Comparison of ENCODE assay signal across 19 mouse cellular contexts in the genomic region with DNA sequence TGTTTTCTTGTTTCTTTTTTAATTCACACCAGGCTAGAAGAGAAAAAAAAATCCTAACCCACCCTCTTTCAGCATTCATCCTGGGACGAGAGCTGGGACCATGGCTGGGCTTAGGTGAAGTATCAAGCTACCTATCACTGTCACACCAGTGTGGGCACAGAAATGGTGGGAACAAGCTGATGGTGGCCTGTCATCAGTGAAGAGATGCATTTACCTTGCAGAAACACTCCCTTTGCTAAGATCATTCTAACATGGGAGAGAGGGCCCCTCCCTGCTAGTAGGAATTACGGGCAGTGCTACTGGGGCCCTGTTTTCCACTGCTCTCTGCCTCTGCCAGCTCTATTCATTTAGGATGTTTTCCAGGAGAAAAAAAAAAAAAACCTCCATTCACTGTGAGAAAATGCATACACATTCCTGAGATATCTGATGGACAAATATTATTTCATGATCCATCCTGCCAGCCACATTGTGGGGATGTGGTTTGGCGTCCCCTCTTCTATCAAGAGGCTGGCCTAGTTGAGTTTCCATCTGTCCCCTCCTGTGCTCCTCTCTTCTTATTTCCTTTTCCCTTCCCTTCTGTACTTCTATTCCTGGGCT.
A peak's percentile ranks its signal among the peaks of the same experiment; 100 is the strongest.
DNase-seq lines count a peak whose midpoint lies in the region; ATAC-seq lines count a peak whose summit lies in the region.
"Had no signal": no experiment of that assay in that cellular context is flagged by ENCODE, and none has a peak within 500 bp of the region (broad histone marks: within the 10 kb centered on the region; RNA-seq: fewer than 3 reads in every experiment).

No protein-coding gene starts in this region.

- ATAC-seq in heart, embryonic 12.5 days (ENCODE audit: insufficient number of reproducible peaks, low FRiP score), result no peak
- ATAC-seq in hindbrain, embryonic 12.5 days (ENCODE audit: low FRiP score), result no peak
- ATAC-seq: forebrain, embryonic 16.5 days; intestine, embryonic 16.5 days had no signal

- no peak overlapping the region for H3K4me2 ChIP-seq in heart, embryonic 12.5 days
- H3K4me2 ChIP-seq in hindbrain, embryonic 12.5 days (replicated peaks), result no peak overlapping the region
- H3K4me2 ChIP-seq: embryonic facial prominence, embryonic 15.5 days; heart, embryonic 11.5 days; hindbrain, embryonic 15.5 days had no signal

- no peaks in the 10 kb centered on the region for H3K9me3 ChIP-seq in heart, embryonic 12.5 days (replicated peaks)
- H3K9me3 ChIP-seq in hindbrain, embryonic 12.5 days (replicated peaks), result no peaks in the 10 kb centered on the region
- H3K9me3 ChIP-seq: embryonic facial prominence, embryonic 15.5 days; hindbrain, embryonic 10.5 days; hindbrain, embryonic 15.5 days had no signal

- no peak overlapping the region for H3K27ac ChIP-seq in heart, embryonic 12.5 days (ENCODE audit: poor library complexity, severe bottlenecking)
- H3K27ac ChIP-seq in hindbrain, embryonic 12.5 days, result no peak overlapping the region
- H3K27ac ChIP-seq: embryonic facial prominence, embryonic 15.5 days; heart, adult 2 months; hindbrain, embryonic 10.5 days; hindbrain, embryonic 15.5 days had no signal

- peak; percentile 73 for DNase-seq in heart, adult 11 months
- DNase-seq in 3134 (ENCODE audit: extremely low read depth, insufficient read length, low spot score) (peak; percentile 27), 3T3-L1 (ENCODE audit: low read depth, low spot score) (peak; percentile 78)
- DNase-seq in brain, adult 2 months (ENCODE audit: low read depth, low spot score), result peak; percentile 40
- no peak for DNase-seq in gastrocnemius, postnatal 36 days
- no peak for DNase-seq in urinary bladder, adult 18-20 months (ENCODE audit: low spot score in 2 of 2)
- DNase-seq: adrenal gland, adult 8-10 months; cerebellum, adult 11-12 months; cerebellum, adult 9-10 months; cerebellum, postnatal 36 days; heart, adult 2 months had no signal

- no peaks in the 10 kb centered on the region for H3K27me3 ChIP-seq in heart, embryonic 12.5 days (replicated peaks)
- no peaks in the 10 kb centered on the region for H3K27me3 ChIP-seq in hindbrain, embryonic 12.5 days
- H3K27me3 ChIP-seq: embryonic facial prominence, embryonic 15.5 days; hindbrain, embryonic 15.5 days had no signal

- H3K9ac ChIP-seq in heart, embryonic 12.5 days, result no peak overlapping the region
- H3K9ac ChIP-seq in hindbrain, embryonic 12.5 days, result no peak overlapping the region
- H3K9ac ChIP-seq: embryonic facial prominence, embryonic 15.5 days; hindbrain, embryonic 15.5 days had no signal

- no peak overlapping the region for H3K4me3 ChIP-seq in heart, embryonic 12.5 days
- H3K4me3 ChIP-seq in hindbrain, embryonic 12.5 days, result no peak overlapping the region
- H3K4me3 ChIP-seq: embryonic facial prominence, embryonic 15.5 days; heart, adult 2 months; hindbrain, embryonic 10.5 days; hindbrain, embryonic 15.5 days had no signal

- WGBS in heart, embryonic 12.5 days, result 63% methylated on average over 3 of the region's 3 CpGs
- 82% methylated on average over 3 of the region's 3 CpGs for WGBS in hindbrain, embryonic 12.5 days

- H3K36me3 ChIP-seq in heart, embryonic 12.5 days, result no peaks in the 10 kb centered on the region
- no peaks in the 10 kb centered on the region for H3K36me3 ChIP-seq in hindbrain, embryonic 12.5 days
- H3K36me3 ChIP-seq: embryonic facial prominence, embryonic 15.5 days; hindbrain, embryonic 10.5 days; hindbrain, embryonic 15.5 days had no signal

- intact Hi-C loops in gastrocnemius, postnatal 36 days (cut with DNase I), result loop anchor here (5.0 kb wide), 1 partner anchor 131 kb away; a partner anchor contains a TSS

- 0 out of 2 replicates have a peak, but pooled peaks cover 6% of the 10 kb centered on the region for H3K4me1 ChIP-seq in heart, embryonic 12.5 days (replicated peaks)
- no peaks in the 10 kb centered on the region for H3K4me1 ChIP-seq in hindbrain, embryonic 12.5 days
- H3K4me1 ChIP-seq: embryonic facial prominence, embryonic 15.5 days; hindbrain, embryonic 15.5 days had no signal

Comparison
In these comparisons a context has a peak if more than half of its experiments do, and no peak if none do; other contexts are left out.
1. DNase-seq: peak in heart, adult 11 months (single experiment), 3134 (single experiment), 3T3-L1 (single experiment) and brain, adult 2 months (single experiment); none in gastrocnemius, postnatal 36 days (0 of 2) and urinary bladder, adult 18-20 months (0 of 2).